Mouse (Mus musculus) A20 (cell line): ENCODE measurements around the gene Ttc9c.

Experiments
- DNase-seq: peaks from one replicate; pipeline ENCODE4 v3.0.0-alpha.2; 2011; ENCODE audit warnings: low read depth, low spot score

Ttc9c gene

GRCm38 (mm10) chr19:8830664-8831063 lies 11.5 kb upstream of the Ttc9c start:
- no peak for DNase-seq

GRCm38 (mm10) chr19:8829660-8830059 lies 10.5 kb upstream of the Ttc9c start, which contains the start of gene AC129217.1:
Gene AC129217.1 (plus strand): TSS chr19:8829773.
- DNase-seq: no peak

- DNase-seq: no peak
Measured at GRCm38 (mm10) chr19:8822696-8823095, 3.6 kb upstream of the Ttc9c start.

GRCm38 (mm10) chr19:8821146-8821545 lies 2.0 kb upstream of the Ttc9c start:
- peak; percentile 26 for DNase-seq

- no peak for DNase-seq
Measured at GRCm38 (mm10) chr19:8820424-8820956, 1.4 kb upstream of the Ttc9c start.

- DNase-seq: peak; percentile 100
Measured at GRCm38 (mm10) chr19:8819596-8820423, 677 bp upstream of the Ttc9c start, which contains the start of gene Hnrnpul2. Gene Hnrnpul2 (plus strand): TSS chr19:8820010.

- peak; percentile 54 for DNase-seq
Measured at GRCm38 (mm10) chr19:8818301-8818798, 783 bp downstream of the Ttc9c start.

- no peak for DNase-seq
Measured at GRCm38 (mm10) chr19:8817001-8817400, 2.1 kb downstream of the Ttc9c start.

- DNase-seq: no peak
Measured at GRCm38 (mm10) chr19:8815812-8816211, 3.3 kb downstream of the Ttc9c start.

GRCm38 (mm10) chr19:8806810-8807209 lies 12.3 kb downstream of the Ttc9c start:
- peak; percentile 82 for DNase-seq

- DNase-seq: no peak
Measured at GRCm38 (mm10) chr19:8803879-8804660, 15.1 kb downstream of the Ttc9c start.

GRCm38 (mm10) chr19:8803204-8803780 lies 15.8 kb downstream of the Ttc9c start:
- DNase-seq: no peak

- DNase-seq: peak; percentile 98
Measured at GRCm38 (mm10) chr19:8802130-8802821, 16.9 kb downstream of the Ttc9c start, which contains the start of gene Zbtb3. Gene Zbtb3 (plus strand): TSS chr19:8802555.

- DNase-seq: peak; percentile 21
Measured at GRCm38 (mm10) chr19:8798947-8799315, 20.2 kb downstream of the Ttc9c start.

- DNase-seq: peak; percentile 95
Measured at GRCm38 (mm10) chr19:8798264-8798946, 20.7 kb downstream of the Ttc9c start, which contains the start of gene Polr2g. Gene Polr2g (minus strand): TSS chr19:8798577.

- no peak for DNase-seq
Measured at GRCm38 (mm10) chr19:8790171-8790570, 29.0 kb downstream of the Ttc9c start.

GRCm38 (mm10) chr19:8789171-8789570 lies 30.0 kb downstream of the Ttc9c start:
- DNase-seq: no peak

- no peak for DNase-seq
Measured at GRCm38 (mm10) chr19:8788521-8788920, 30.6 kb downstream of the Ttc9c start.

- peak; percentile 97 for DNase-seq
Measured at GRCm38 (mm10) chr19:8786008-8786781, 32.9 kb downstream of the Ttc9c start, which contains the start of gene Taf6l. Gene Taf6l (minus strand): TSS chr19:8786417.
